ENCODE assay signal across 25 mouse cellular contexts in genomic region chr4:128769569-128770355, GRCm38 (mm10). TPM values are rescaled to one million over a fixed set of nuclear protein-coding genes. Genes with fewer than 3 reads are reported as not detected.
A peak's percentile ranks its signal among the peaks of the same experiment; 100 is the strongest.
DNase-seq lines count a peak whose midpoint lies in the region; ATAC-seq and TF ChIP-seq lines count a peak whose summit lies in the region.
"Had no signal": no experiment of that assay in that cellular context is flagged by ENCODE, and none has a peak within 500 bp of the region (broad histone marks: within the 10 kb centered on the region; RNA-seq: fewer than 3 reads in every experiment).

No protein-coding gene starts in this region.

- intact Hi-C loops in heart, postnatal 36 days (cut with DNase I): no loop called here

- H3K4me1 ChIP-seq in kidney, postnatal 0 days (replicated peaks; ENCODE audit: insufficient read depth, low read length): no peaks in the 10 kb centered on the region
- H3K4me1 ChIP-seq: embryonic facial prominence, embryonic 12.5 days; embryonic facial prominence, embryonic 15.5 days; intestine, embryonic 15.5 days had no signal

- H3K4me3 ChIP-seq in kidney, postnatal 0 days (replicated peaks; ENCODE audit: low read depth, low read length): no peak overlapping the region
- H3K4me3 ChIP-seq: embryonic facial prominence, embryonic 12.5 days; embryonic facial prominence, embryonic 15.5 days; heart, embryonic 15.5 days; hindbrain, embryonic 13.5 days; intestine, embryonic 15.5 days had no signal

- no peak for ATAC-seq in kidney, postnatal 0 days (replicated peaks; ENCODE audit: low FRiP score, low read depth)
- 0 out of 2 replicates have a peak, but pooled peaks have one; percentile 3 for ATAC-seq in common myeloid progenitor, adult 5-6 weeks (replicated peaks; ENCODE audit: low read depth, poor library complexity, severe bottlenecking)
- ATAC-seq: hindbrain, embryonic 16.5 days; intestine, embryonic 15.5 days had no signal

- no peak overlapping the region for H3K4me2 ChIP-seq in kidney, postnatal 0 days (ENCODE audit: low read length)
- H3K4me2 ChIP-seq: embryonic facial prominence, embryonic 12.5 days; embryonic facial prominence, embryonic 15.5 days; heart, embryonic 11.5 days; heart, embryonic 15.5 days; hindbrain, embryonic 13.5 days; intestine, embryonic 15.5 days had no signal

- 0 out of 2 replicates have a peak overlapping the region, but pooled peaks have one; percentile 8 for H3K27ac ChIP-seq in kidney, postnatal 0 days
- H3K27ac ChIP-seq: embryonic facial prominence, embryonic 12.5 days; embryonic facial prominence, embryonic 15.5 days; heart, embryonic 15.5 days; hindbrain, embryonic 13.5 days; intestine, embryonic 15.5 days had no signal

- no peaks in the 10 kb centered on the region for H3K27me3 ChIP-seq in kidney, postnatal 0 days (ENCODE audit: insufficient read depth, low read length)
- H3K27me3 ChIP-seq: embryonic facial prominence, embryonic 12.5 days; embryonic facial prominence, embryonic 15.5 days; heart, embryonic 15.5 days; hindbrain, embryonic 13.5 days; intestine, embryonic 15.5 days had no signal

- 65% methylated on average over 13 of the region's 13 CpGs for WGBS in kidney, postnatal 0 days

- peak; percentile 92 for DNase-seq in heart, adult 11 months
- no peak for DNase-seq in heart, postnatal 36 days
- no peak for DNase-seq in kidney, postnatal 0 days (ENCODE audit: low spot score)
- DNase-seq in kidney, adult 18-20 months: no peak
- peak; percentile 43 for DNase-seq in lung, postnatal 25 days (ENCODE audit: low spot score)
- no peak for DNase-seq in lung, postnatal 10 days
- no peak for DNase-seq in cerebellum, postnatal 4 days (ENCODE audit: low spot score in 2 of 2)
- DNase-seq: adrenal gland, adult 8-10 months; adrenal gland, postnatal 25 days; cerebellum, adult 11-12 months; cerebellum, adult 8-10 months; cerebellum, postnatal 10 days; cerebellum, postnatal 36 days; gastrocnemius, postnatal 25 days; heart, postnatal 10 days; heart, postnatal 4 days had no signal

- H3K9ac ChIP-seq in kidney, postnatal 0 days (ENCODE audit: low read depth, low read length): no peak overlapping the region
- H3K9ac ChIP-seq: embryonic facial prominence, embryonic 12.5 days; embryonic facial prominence, embryonic 15.5 days; heart, embryonic 15.5 days; hindbrain, embryonic 13.5 days; intestine, embryonic 15.5 days had no signal

- H3K9me3 ChIP-seq in kidney, postnatal 0 days (replicated peaks; ENCODE audit: low read length): no peaks in the 10 kb centered on the region
- H3K9me3 ChIP-seq: embryonic facial prominence, embryonic 12.5 days; embryonic facial prominence, embryonic 15.5 days; heart, embryonic 15.5 days; hindbrain, embryonic 13.5 days; intestine, embryonic 15.5 days had no signal

- TF ChIP-seq CTCF in kidney, postnatal 0 days (IDR thresholded peaks at IDR 0.05; ENCODE audit: low read depth): no peak

- peaks cover 13% of the 10 kb centered on the region; the same call in 1 of the 2 replicates for H3K36me3 ChIP-seq in kidney, postnatal 0 days (ENCODE audit: insufficient read depth, low read length)

RNA-seq across cellular contexts. Expression of gene A3galt2, which starts 14.6 kb away (rescaled TPM):
- total RNA-seq in heart, postnatal 36 days (2021): under 1 TPM in 1 of 2 experiments, not detected in 1; 0.08 TPM
- 0.13 and 0.23 TPM in 2 replicates for polyA plus RNA-seq in kidney, postnatal 0 days (2015; fragmentation: Nextera tagmentation; extraction: Ambion mirVana)
- total RNA-seq in common myeloid progenitor, adult 5-6 weeks (2017): 0.09 TPM in 1 of 2 replicates, not detected in the other
- total RNA-seq: gastrocnemius, adult 8-10 months had no signal
- polyA plus RNA-seq: heart, embryonic 15.5 days had no signal

RNA-seq across cellular contexts. Expression of gene Zfp362, which starts 36.1 kb away (rescaled TPM):
- total RNA-seq in heart, postnatal 36 days (2021): 10 to 100 TPM; 12.5 to 14.3 TPM
- polyA plus RNA-seq in kidney, postnatal 0 days (2015; fragmentation: Nextera tagmentation; extraction: Ambion mirVana): 31.1 and 31.2 TPM in 2 replicates
- total RNA-seq in common myeloid progenitor, adult 5-6 weeks (2017): 8.1 and 14.6 TPM in 2 replicates

Comparison
In these comparisons a context has a peak if more than half of its experiments do, and no peak if none do; other contexts are left out.
1. DNase-seq: peak in heart, adult 11 months (single experiment) and lung, postnatal 25 days (single experiment); none in heart, postnatal 36 days (0 of 2), kidney, postnatal 0 days (single experiment), kidney, adult 18-20 months (single experiment), lung, postnatal 10 days (single experiment) and cerebellum, postnatal 4 days (0 of 2).